Mouse (Mus musculus) spleen, adult 2 months (tissue): ENCODE data around the gene Gstm4.

Experiments
- CTCF ChIP-seq: fragments of 200-500 bp; IDR thresholded peaks from 2 replicates; pipeline ENCODE4 v1.5.1; 2011; ENCODE audit warnings: mild to moderate bottlenecking, inconsistent platforms; ENCODE audit not compliant: insufficient read depth, insufficient read length, insufficient replicate concordance; ENCODE audit errors: extremely low read depth
- POLR2A ChIP-seq: fragments of 200-500 bp; IDR thresholded peaks from 2 replicates; pipeline ENCODE4 v1.6.1; 2011; ENCODE audit warnings: low read depth, low read length, inconsistent platforms

GRCm38 (mm10) chr3:108083904-108084407, 39.3 kb upstream of the Gstm4 start:
- TF ChIP-seq CTCF (no peak), POLR2A (no peak)
